Mouse (Mus musculus): Measurements from ENCODE around the gene Tmem145. TPM values are rescaled to one million over a fixed set of nuclear protein-coding genes. Genes with fewer than 3 reads are reported as not detected.

Gene Tmem145
- polyA plus RNA-seq, 1 experiment = 2.0 TPM

GRCm38 (mm10) chr7:25294495-25294894 is 11.4 kb upstream of the Tmem145 start:
- Histone ChIP-seq H3K9ac (ENCODE audit: low read depth, poor library complexity, severe bottlenecking) (no peak overlapping the region), H3K27ac (ENCODE audit: insufficient read depth, low read length) (no peak overlapping the region), H3K4me1 (ENCODE audit: control insufficient read depth, insufficient read depth, low read length) (no peaks in the 10 kb centered on the region), H3K9me3 (replicated peaks; ENCODE audit: control insufficient read depth, insufficient read depth, low read length, poor library complexity, severe bottlenecking) (no peaks in the 10 kb centered on the region), H3K27me3 (ENCODE audit: control insufficient read depth, insufficient read depth, low read length, poor library complexity, severe bottlenecking) (no peaks in the 10 kb centered on the region), H3K36me3 (ENCODE audit: control insufficient read depth, insufficient read depth, low read length, poor library complexity, severe bottlenecking) (peaks cover 27% of the 10 kb centered on the region), H3K4me3 (ENCODE audit: low read depth, low read length) (no peak overlapping the region)
- TF ChIP-seq CTCF (IDR thresholded peaks at IDR 0.05; ENCODE audit: low read depth, low read length) (no peak), POLR2A (IDR thresholded peaks at IDR 0.05; ENCODE audit: insufficient read depth, low read length) (no peak), EP300 (IDR thresholded peaks at IDR 0.05; ENCODE audit: insufficient read depth, low read depth, low read length) (no peak)

- no peak overlapping the region for H3K27ac ChIP-seq (ENCODE audit: insufficient read depth, low read length)
- no peaks in the 10 kb centered on the region for H3K9me3 ChIP-seq (replicated peaks; ENCODE audit: control insufficient read depth, insufficient read depth, low read length, poor library complexity, severe bottlenecking)
- no peak for TF ChIP-seq CTCF (IDR thresholded peaks at IDR 0.05; ENCODE audit: low read depth, low read length)
- TF ChIP-seq EP300 (IDR thresholded peaks at IDR 0.05; ENCODE audit: insufficient read depth, low read depth, low read length) = no peak
- H3K9ac ChIP-seq (ENCODE audit: low read depth, poor library complexity, severe bottlenecking) = no peak overlapping the region
- H3K4me3 ChIP-seq (ENCODE audit: low read depth, low read length) = no peak overlapping the region
- H3K27me3 ChIP-seq (ENCODE audit: control insufficient read depth, insufficient read depth, low read length, poor library complexity, severe bottlenecking) = no peaks in the 10 kb centered on the region
- H3K36me3 ChIP-seq (ENCODE audit: control insufficient read depth, insufficient read depth, low read length, poor library complexity, severe bottlenecking) = peaks cover 27% of the 10 kb centered on the region
- H3K4me1 ChIP-seq (ENCODE audit: control insufficient read depth, insufficient read depth, low read length) = no peaks in the 10 kb centered on the region
These were observed 10.8 kb upstream of the Tmem145 start for GRCm38 (mm10) chr7:25294960-25295722.

GRCm38 (mm10) chr7:25296945-25297453 is 8.9 kb upstream of the Tmem145 start:
- no peaks in the 10 kb centered on the region for H3K9me3 ChIP-seq (replicated peaks; ENCODE audit: control insufficient read depth, insufficient read depth, low read length, poor library complexity, severe bottlenecking)
- peak overlapping the region; percentile 34; the same call in 1 of the 2 replicates for H3K27ac ChIP-seq (ENCODE audit: insufficient read depth, low read length)
- H3K9ac ChIP-seq (ENCODE audit: low read depth, poor library complexity, severe bottlenecking) = peak overlapping the region; percentile 78
- H3K27me3 ChIP-seq (ENCODE audit: control insufficient read depth, insufficient read depth, low read length, poor library complexity, severe bottlenecking) = no peaks in the 10 kb centered on the region
- TF ChIP-seq EP300 (IDR thresholded peaks at IDR 0.05; ENCODE audit: insufficient read depth, low read depth, low read length) = no peak
- TF ChIP-seq CTCF (IDR thresholded peaks at IDR 0.05; ENCODE audit: low read depth, low read length) = no peak
- no peak for TF ChIP-seq POLR2A (IDR thresholded peaks at IDR 0.05; ENCODE audit: insufficient read depth, low read length)
- H3K4me1 ChIP-seq (ENCODE audit: control insufficient read depth, insufficient read depth, low read length) = no peaks in the 10 kb centered on the region
- peaks cover 16% of the 10 kb centered on the region for H3K36me3 ChIP-seq (ENCODE audit: control insufficient read depth, insufficient read depth, low read length, poor library complexity, severe bottlenecking)
- peak overlapping the region; percentile 90 for H3K4me3 ChIP-seq (ENCODE audit: low read depth, low read length)

- Histone ChIP-seq H3K4me3 (ENCODE audit: low read depth, low read length) (peak within 1 kb of the TSS; percentile 90), H3K9ac (ENCODE audit: low read depth, poor library complexity, severe bottlenecking) (peak within 1 kb of the TSS; percentile 78), H3K9me3 (replicated peaks; ENCODE audit: control insufficient read depth, insufficient read depth, low read length, poor library complexity, severe bottlenecking) (no peaks in the 10 kb centered on the region), H3K27me3 (ENCODE audit: control insufficient read depth, insufficient read depth, low read length, poor library complexity, severe bottlenecking) (no peaks in the 10 kb centered on the region), H3K27ac (ENCODE audit: insufficient read depth, low read length) (peak within 1 kb of the TSS; percentile 34; the same call in 1 of the 2 replicates), H3K4me1 (ENCODE audit: control insufficient read depth, insufficient read depth, low read length) (no peaks in the 10 kb centered on the region), H3K36me3 (ENCODE audit: control insufficient read depth, insufficient read depth, low read length, poor library complexity, severe bottlenecking) (peaks cover 11% of the 10 kb centered on the region)
- no peak for TF ChIP-seq POLR2A (IDR thresholded peaks at IDR 0.05; ENCODE audit: insufficient read depth, low read length)
- peak; percentile 72; the same call in 1 of the 2 replicates for TF ChIP-seq EP300 (IDR thresholded peaks at IDR 0.05; ENCODE audit: insufficient read depth, low read depth, low read length)
- peak; percentile 82 for TF ChIP-seq CTCF (IDR thresholded peaks at IDR 0.05; ENCODE audit: low read depth, low read length)
These were observed 8.2 kb upstream of the Tmem145 start, which contains the start of gene Pafah1b3 for GRCm38 (mm10) chr7:25297454-25298325. Pafah1b3 (minus strand) TSS chr7:25297986.

GRCm38 (mm10) chr7:25301063-25301462 is 4.8 kb upstream of the Tmem145 start, which contains the start of gene Prr19:
Prr19 (plus strand) TSS chr7:25301411.
- Histone ChIP-seq H3K4me1 (ENCODE audit: control insufficient read depth, insufficient read depth, low read length) (peaks cover 1% of the 10 kb centered on the region), H3K27me3 (ENCODE audit: control insufficient read depth, insufficient read depth, low read length, poor library complexity, severe bottlenecking) (no peaks in the 10 kb centered on the region), H3K9me3 (replicated peaks; ENCODE audit: control insufficient read depth, insufficient read depth, low read length, poor library complexity, severe bottlenecking) (no peaks in the 10 kb centered on the region), H3K4me3 (ENCODE audit: low read depth, low read length) (no peak within 1 kb of the TSS), H3K9ac (ENCODE audit: low read depth, poor library complexity, severe bottlenecking) (no peak within 1 kb of the TSS), H3K36me3 (ENCODE audit: control insufficient read depth, insufficient read depth, low read length, poor library complexity, severe bottlenecking) (no peaks in the 10 kb centered on the region), H3K27ac (ENCODE audit: insufficient read depth, low read length) (no peak within 1 kb of the TSS)
- TF ChIP-seq CTCF (IDR thresholded peaks at IDR 0.05; ENCODE audit: low read depth, low read length) = no peak
- TF ChIP-seq EP300 (IDR thresholded peaks at IDR 0.05; ENCODE audit: insufficient read depth, low read depth, low read length) = 0 out of 2 replicates have a peak, but pooled peaks have one; percentile 26
